Mouse (Mus musculus) effector memory CD4-positive, alpha-beta T cell, adult 7 months (primary cell): ENCODE measurements around the gene Mrpl2. TPM values are rescaled to one million over a fixed set of nuclear protein-coding genes. Genes with fewer than 3 reads are reported as not detected.

Experiments
- polyA plus RNA-seq: library from polyadenylated mRNA; unstranded; fragments of 100-300 nt; shearing (Covaris generic); gene quantifications from one replicate; pipeline ENCODE4 v1.2.1, GENCODE M21; 2017

Mrpl2 gene
- 34.7 TPM for polyA plus RNA-seq

GRCm38 (mm10) chr17:46645561-46646321, at the start of gene Mrpl2, which contains the start of gene Klc4:
Mrpl2 (plus strand) TSS chr17:46646229.
Klc4 (minus strand) TSS chr17:46646022.

GRCm38 (mm10) chr17:46628791-46629684, 17.0 kb upstream of the Mrpl2 start, which contains the start of gene Ptk7:
Ptk7 (minus strand) TSS chr17:46629504.

GRCm38 (mm10) chr17:46650232-46651031, 4.4 kb downstream of the Mrpl2 start, which contains the start of gene Cul7:
Cul7 (plus strand) TSS chr17:46650337.

GRCm38 (mm10) chr17:46673850-46674529, 28.0 kb downstream of the Mrpl2 start, which contains the start of gene Rrp36:
Rrp36 (minus strand) TSS chr17:46674352.

GRCm38 (mm10) chr17:46678416-46678815, 32.4 kb downstream of the Mrpl2 start, which contains the start of gene Mea1:
Mea1 (plus strand) TSS chr17:46678793.

GRCm38 (mm10) chr17:46680760-46681373, 34.8 kb downstream of the Mrpl2 start, which contains the start of gene Klhdc3:
Klhdc3 (minus strand) TSS chr17:46680914.

Other genes starting within 250 kb of the Mrpl2 start
- not detected for gene Crip3, start 217.3 kb upstream of the Mrpl2 start, polyA plus RNA-seq
- not detected for gene Slc22a7, start 207.8 kb upstream of the Mrpl2 start, polyA plus RNA-seq
- gene Ttbk1, start 158.6 kb upstream of the Mrpl2 start, polyA plus RNA-seq = 0.13 TPM
- 0.96 TPM for gene Dnph1, start 149.5 kb upstream of the Mrpl2 start, polyA plus RNA-seq
- 5.4 TPM for gene Cul9, start 99.8 kb upstream of the Mrpl2 start, polyA plus RNA-seq
- 26.4 TPM for gene Srf, start 90.1 kb upstream of the Mrpl2 start, polyA plus RNA-seq
- not detected for gene Ptk7, start 16.7 kb upstream of the Mrpl2 start, polyA plus RNA-seq
- gene Klc4, start 207 bp upstream of the Mrpl2 start, polyA plus RNA-seq = 17.7 TPM
- 1.5 TPM for gene Cul7, start 4.1 kb downstream of the Mrpl2 start, polyA plus RNA-seq
- 36.3 TPM for gene Rrp36, start 28.1 kb downstream of the Mrpl2 start, polyA plus RNA-seq
- gene Mea1, start 32.6 kb downstream of the Mrpl2 start, polyA plus RNA-seq = 81.7 TPM
- gene Klhdc3, start 34.7 kb downstream of the Mrpl2 start, polyA plus RNA-seq = 82.7 TPM
- 49.9 TPM for gene Ppp2r5d, start 58.9 kb downstream of the Mrpl2 start, polyA plus RNA-seq
- 27.2 TPM for gene Pex6, start 65.2 kb downstream of the Mrpl2 start, polyA plus RNA-seq
- not detected for gene Gnmt, start 82.9 kb downstream of the Mrpl2 start, polyA plus RNA-seq
- gene Cnpy3, start 106.0 kb downstream of the Mrpl2 start, polyA plus RNA-seq = 42.4 TPM
- not detected for gene Ptcra, start 117.5 kb downstream of the Mrpl2 start, polyA plus RNA-seq
- 22.3 TPM for gene 2310039H08Rik, start 126.4 kb downstream of the Mrpl2 start, polyA plus RNA-seq
- gene Rpl7l1, start 136.4 kb downstream of the Mrpl2 start, polyA plus RNA-seq = 71.3 TPM
- 17.5 TPM for gene Bicral, start 212.3 kb downstream of the Mrpl2 start, polyA plus RNA-seq
- 25.9 TPM for gene Tbcc, start 244.5 kb downstream of the Mrpl2 start, polyA plus RNA-seq